Mouse (Mus musculus) heart, embryonic 11.5 days (tissue): ENCODE measurements around the gene Ezr. TPM values are rescaled to one million over a fixed set of nuclear protein-coding genes. Genes with fewer than 3 reads are reported as not detected.

ENCODE experiments used
- ATAC-seq: fragments of 200-750 bp; cut with Nextera tagmentation; replicated peaks from 2 replicates; pipeline ENCODE4 v1.8.0; 2017; ENCODE audit warnings: moderate library complexity; ENCODE audit not compliant: insufficient number of reproducible peaks, low FRiP score, low TSS enrichment
- H3K27ac ChIP-seq: fragments of 300-500 bp; sonication (generic); 2 replicates; pipeline ENCODE4 v1.5.1; 2014; ENCODE audit warnings: mild to moderate bottlenecking, low read depth, low read length
- H3K27me3 ChIP-seq: fragments of 300-500 bp; sonication (generic); 2 replicates; pipeline ENCODE4 v1.6.1; 2014; ENCODE audit warnings: mild to moderate bottlenecking, low read length, mixed read lengths; ENCODE audit not compliant: control insufficient read depth, insufficient read depth
- H3K36me3 ChIP-seq: fragments of 300-500 bp; sonication (generic); 2 replicates; pipeline ENCODE4 v1.6.1; 2014; ENCODE audit warnings: mild to moderate bottlenecking, low read length, moderate library complexity, mixed read lengths; ENCODE audit not compliant: control insufficient read depth, insufficient read depth
- H3K4me1 ChIP-seq: fragments of 300-500 bp; sonication (generic); 2 replicates; pipeline ENCODE4 v1.6.1; 2014; ENCODE audit warnings: low read length; ENCODE audit not compliant: control insufficient read depth, insufficient read depth
- H3K4me2 ChIP-seq: fragments of 300-500 bp; sonication (generic); 2 replicates; pipeline ENCODE4 v1.6.1; 2014; ENCODE audit warnings: mild to moderate bottlenecking, moderate library complexity
- H3K4me3 ChIP-seq: fragments of 300-500 bp; sonication (generic); 2 replicates; pipeline ENCODE4 v1.5.1; 2014; ENCODE audit warnings: low read depth, low read length
- H3K9ac ChIP-seq: fragments of 300-500 bp; sonication (generic); 2 replicates; pipeline ENCODE4 v1.6.1; 2014; ENCODE audit warnings: mild to moderate bottlenecking, low read depth, low read length, moderate library complexity
- H3K9me3 ChIP-seq: fragments of 300-500 bp; sonication (generic); replicated peaks from 2 replicates; pipeline ENCODE4 v1.6.1; 2016; ENCODE audit warnings: low read length; ENCODE audit not compliant: control insufficient read depth
- WGBS: fragments of 180-500 bp; shearing (Covaris S2); extraction: QIAGEN DNeasy Blood & Tissue Kit; methylation state at CpG from one replicate; pipeline ENCODE4 v1.1.7; 2014; ENCODE audit not compliant: insufficient replicate concordance; 5-methylcytosine and 5-hydroxymethylcytosine counted together
- polyA plus RNA-seq: library from polyadenylated mRNA; unstranded; fragments of >200 nt; fragmentation: Nextera tagmentation; extraction: Ambion mirVana; gene quantifications from 2 replicates; pipeline ENCODE4 v1.2.1, GENCODE M21; 2014

Gene Ezr
- polyA plus RNA-seq, 1 experiment from 2014 or later = 89.2 TPM

DNA sequence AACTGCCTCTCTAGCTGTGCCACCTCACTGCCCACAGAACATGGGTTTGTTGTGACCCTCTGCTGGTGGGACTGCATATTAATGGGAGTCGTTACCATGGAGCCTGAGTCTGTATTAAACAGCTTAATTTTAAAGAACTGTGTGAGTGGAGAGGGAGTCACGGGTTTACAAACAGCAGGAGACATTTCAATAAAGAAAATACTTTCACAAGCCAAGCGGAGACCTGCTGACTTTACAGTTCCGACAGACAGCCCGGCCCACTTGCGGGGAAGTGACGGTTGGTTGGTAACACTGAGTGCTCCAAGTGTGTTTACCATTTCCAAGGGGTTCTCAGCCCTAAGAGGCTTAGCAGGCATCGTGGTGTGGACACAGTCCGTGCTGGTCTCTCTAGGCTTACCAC is 36.6 kb downstream of the Ezr start:
- Histone ChIP-seq H3K27me3 (no peaks in the 10 kb centered on the region), H3K9me3 (no peaks in the 10 kb centered on the region), H3K36me3 (peaks cover 11% of the 10 kb centered on the region; the same call in 1 of the 2 replicates), H3K4me3 (no peak overlapping the region), H3K4me2 (no peak overlapping the region), H3K9ac (no peak overlapping the region), H3K4me1 (peaks cover 59% of the 10 kb centered on the region), H3K27ac (no peak overlapping the region)
- 79% methylated on average over 9 of the region's 9 CpGs for WGBS
- no peak for ATAC-seq

DNA sequence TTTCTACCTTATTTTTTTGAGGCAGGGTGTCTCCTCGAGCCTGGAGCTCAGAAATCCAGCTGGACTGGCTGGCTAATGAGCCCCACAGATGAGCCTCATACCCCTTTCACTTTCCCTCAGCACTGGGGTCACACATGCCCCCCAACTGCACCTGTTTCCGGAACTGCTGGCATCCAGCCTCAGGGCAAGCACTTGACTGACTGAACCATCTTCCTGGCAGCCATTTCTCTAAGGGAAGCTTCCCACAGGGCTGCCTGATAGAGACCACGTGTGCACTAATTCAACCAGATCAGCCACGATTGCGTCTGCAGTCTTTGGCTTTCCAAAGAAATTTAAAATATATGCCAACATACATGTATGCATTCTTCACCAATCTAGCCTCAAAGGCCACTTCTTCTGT is 37.1 kb downstream of the Ezr start:
- Histone ChIP-seq H3K4me2 (no peak overlapping the region), H3K9ac (no peak overlapping the region), H3K27ac (no peak overlapping the region), H3K36me3 (peaks cover 16% of the 10 kb centered on the region; the same call in 1 of the 2 replicates), H3K4me3 (no peak overlapping the region), H3K4me1 (peaks cover 59% of the 10 kb centered on the region), H3K9me3 (no peaks in the 10 kb centered on the region), H3K27me3 (no peaks in the 10 kb centered on the region)
- WGBS = 89% methylated on average over 5 of the region's 5 CpGs
- ATAC-seq = no peak

DNA sequence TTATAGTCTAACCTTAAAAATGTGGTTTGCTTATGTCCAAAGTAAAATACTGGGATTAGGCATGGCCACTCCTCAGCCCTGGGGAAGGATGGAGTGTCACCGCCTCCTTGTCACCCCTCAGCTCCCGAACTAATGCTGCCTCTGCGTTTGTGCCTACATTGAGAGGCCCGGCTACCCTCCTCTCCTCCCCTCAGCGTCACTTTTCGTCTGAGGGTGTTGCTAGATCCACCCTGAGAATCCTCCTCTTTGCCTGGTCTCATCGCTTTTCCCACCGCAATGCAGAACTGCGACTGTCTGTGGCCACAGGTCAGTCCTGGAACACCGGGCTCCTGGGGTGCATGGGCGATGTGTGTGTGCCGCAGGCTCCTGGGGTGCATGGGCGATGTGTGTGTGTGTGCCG is 37.7 kb downstream of the Ezr start:
- H3K4me2 ChIP-seq = no peak overlapping the region
- H3K9ac ChIP-seq = no peak overlapping the region
- no peak overlapping the region for H3K4me3 ChIP-seq
- ATAC-seq = no peak
- peaks cover 21% of the 10 kb centered on the region for H3K36me3 ChIP-seq
- H3K27ac ChIP-seq = no peak overlapping the region
- no peaks in the 10 kb centered on the region for H3K27me3 ChIP-seq
- peaks cover 59% of the 10 kb centered on the region for H3K4me1 ChIP-seq
- H3K9me3 ChIP-seq = no peaks in the 10 kb centered on the region
- WGBS = 85% methylated on average over 14 of the region's 14 CpGs

DNA sequence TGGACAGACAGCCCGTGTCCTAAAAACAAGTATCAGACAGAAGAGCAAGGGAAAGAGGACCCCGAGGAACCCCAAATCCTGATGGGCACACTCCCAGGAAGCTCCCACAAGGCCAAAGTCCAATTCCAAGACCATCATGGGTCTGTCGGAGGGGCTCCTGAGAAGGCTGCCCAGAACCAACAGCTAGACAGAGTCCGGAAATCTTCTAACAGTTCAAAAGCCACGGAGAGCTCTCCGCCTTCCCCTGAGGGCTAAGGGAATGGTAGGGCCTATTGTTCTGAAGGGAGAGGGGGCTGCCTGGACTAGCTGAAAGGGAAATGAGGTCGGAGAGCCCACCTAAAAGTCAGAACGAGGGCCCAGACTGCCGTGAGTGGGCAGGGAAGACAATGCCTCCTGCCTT is 38.2 kb downstream of the Ezr start:
- no peak for ATAC-seq
- Histone ChIP-seq H3K36me3 (peaks cover 24% of the 10 kb centered on the region), H3K4me1 (peaks cover 57% of the 10 kb centered on the region), H3K9me3 (no peaks in the 10 kb centered on the region), H3K27me3 (no peaks in the 10 kb centered on the region), H3K27ac (no peak overlapping the region), H3K4me2 (no peak overlapping the region), H3K9ac (no peak overlapping the region), H3K4me3 (no peak overlapping the region)
- 64% methylated on average over 9 of the region's 9 CpGs for WGBS

DNA sequence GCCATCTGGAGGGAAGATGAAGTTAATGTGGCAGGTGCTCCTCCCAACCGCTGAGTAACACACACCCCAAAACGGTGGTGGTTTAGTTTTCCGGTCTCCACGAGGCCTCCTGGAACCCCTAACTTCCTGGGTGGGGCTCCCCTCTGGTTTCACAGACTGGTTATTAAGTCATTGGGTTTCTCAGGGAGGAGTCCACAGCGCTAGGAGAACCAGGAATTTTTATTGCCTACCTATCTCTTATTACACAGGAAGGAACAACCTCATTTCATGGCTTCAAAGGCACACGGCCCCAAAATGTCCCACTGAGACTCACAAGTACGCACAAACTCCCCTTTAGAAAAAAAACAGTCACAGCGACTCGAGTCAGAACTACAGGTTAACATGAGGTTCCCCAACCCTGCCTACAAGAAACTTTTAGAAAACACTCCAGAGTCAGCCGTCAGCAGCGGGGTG is 38.8 kb downstream of the Ezr start:
- no peak for ATAC-seq
- Histone ChIP-seq H3K36me3 (peaks cover 29% of the 10 kb centered on the region), H3K27ac (peak overlapping the region; percentile 22; the same call in 1 of the 2 replicates), H3K9ac (no peak overlapping the region), H3K27me3 (no peaks in the 10 kb centered on the region), H3K9me3 (no peaks in the 10 kb centered on the region), H3K4me1 (peaks cover 52% of the 10 kb centered on the region), H3K4me3 (no peak overlapping the region), H3K4me2 (no peak overlapping the region)
- WGBS = 72% methylated on average over 11 of the region's 11 CpGs

DNA sequence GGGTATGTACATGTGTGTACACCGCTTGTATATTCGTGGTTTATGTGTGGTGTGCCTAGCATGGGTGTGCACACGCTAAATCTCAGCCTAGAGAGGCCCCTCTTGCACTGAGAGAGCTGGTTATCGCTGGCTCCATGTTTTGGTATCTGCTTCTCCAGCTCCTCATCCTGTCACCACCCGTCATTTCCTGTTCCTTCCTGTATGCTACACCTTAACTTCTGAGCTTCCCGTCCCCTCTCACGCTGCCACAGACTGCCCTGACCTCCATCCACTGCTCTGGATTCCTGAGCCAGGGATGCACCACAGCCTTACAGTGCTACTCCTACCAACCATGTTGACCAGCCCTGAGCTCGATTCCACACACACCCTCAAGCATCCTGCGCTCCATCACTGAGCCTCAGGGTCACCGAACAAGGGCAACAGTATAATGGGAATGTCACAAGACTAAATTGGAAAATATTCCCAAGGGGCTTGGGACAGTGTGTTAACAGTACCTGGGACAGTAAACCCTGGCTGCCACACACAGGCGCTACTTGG is 39.5 kb downstream of the Ezr start:
- no peak for ATAC-seq
- Histone ChIP-seq H3K27ac (peak overlapping the region; percentile 22; the same call in 1 of the 2 replicates), H3K9ac (no peak overlapping the region), H3K27me3 (no peaks in the 10 kb centered on the region), H3K4me2 (no peak overlapping the region), H3K4me3 (no peak overlapping the region), H3K9me3 (no peaks in the 10 kb centered on the region), H3K36me3 (peaks cover 30% of the 10 kb centered on the region), H3K4me1 (peaks cover 45% of the 10 kb centered on the region)
- WGBS = 67% methylated on average over 11 of the region's 11 CpGs

DNA sequence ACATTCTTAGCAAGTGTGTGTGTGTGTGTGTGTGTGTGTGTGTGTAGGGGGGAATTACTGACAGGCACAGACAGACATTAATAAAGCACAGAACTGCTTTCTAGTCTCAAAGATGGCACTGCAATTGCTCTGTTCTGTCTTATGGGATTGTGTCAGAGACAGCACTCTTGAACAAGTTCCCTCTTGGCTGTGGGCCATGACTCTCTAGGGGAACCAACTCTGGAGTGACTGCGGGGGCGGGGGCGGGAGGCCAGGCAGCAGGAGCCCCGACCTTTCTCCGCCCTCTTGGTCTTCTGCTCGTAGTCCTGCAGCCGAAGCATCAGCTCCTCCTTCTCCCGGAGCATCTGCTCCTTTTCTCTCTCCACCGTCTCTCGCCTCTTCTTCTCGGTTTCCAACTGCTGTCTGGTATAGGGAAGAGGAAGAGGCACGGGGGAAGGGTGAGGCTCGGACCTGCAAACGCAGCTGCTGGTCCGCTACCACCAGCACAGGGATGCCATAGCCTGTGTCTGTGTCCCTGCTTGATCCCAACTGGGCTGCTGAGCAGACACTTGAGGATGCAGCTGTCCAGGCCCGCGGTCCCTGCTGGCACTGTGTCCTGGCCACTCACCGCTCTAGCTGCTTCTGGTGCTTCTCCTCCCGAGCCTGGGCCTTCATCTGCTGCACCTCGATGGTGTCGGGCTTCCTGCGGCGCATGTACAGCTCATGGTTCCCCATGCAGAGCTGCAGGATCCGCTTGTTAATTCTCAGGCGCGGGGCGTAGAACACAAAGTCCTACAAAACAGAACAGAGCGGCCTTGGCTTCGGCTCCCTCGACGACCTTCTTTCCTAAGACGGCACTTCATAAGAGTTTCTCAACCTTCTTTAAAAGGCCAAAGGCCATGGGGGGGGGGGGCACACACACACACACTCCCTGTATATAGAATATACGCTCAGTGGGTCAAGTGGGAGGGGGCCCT is 40.2 kb downstream of the Ezr start:
- no peak overlapping the region for H3K4me3 ChIP-seq
- peaks cover 30% of the 10 kb centered on the region for H3K36me3 ChIP-seq
- H3K4me1 ChIP-seq = peaks cover 39% of the 10 kb centered on the region
- H3K4me2 ChIP-seq = no peak overlapping the region; the same call in 1 of the 2 replicates
- H3K9me3 ChIP-seq = no peaks in the 10 kb centered on the region
- 0 out of 2 replicates have a peak overlapping the region, but pooled peaks have one; percentile 39 for H3K9ac ChIP-seq
- no peak for ATAC-seq
- H3K27me3 ChIP-seq = no peaks in the 10 kb centered on the region
- 54% methylated on average over 33 of the region's 33 CpGs for WGBS
- H3K27ac ChIP-seq = peak overlapping the region; percentile 62; the same call in 1 of the 2 replicates

DNA sequence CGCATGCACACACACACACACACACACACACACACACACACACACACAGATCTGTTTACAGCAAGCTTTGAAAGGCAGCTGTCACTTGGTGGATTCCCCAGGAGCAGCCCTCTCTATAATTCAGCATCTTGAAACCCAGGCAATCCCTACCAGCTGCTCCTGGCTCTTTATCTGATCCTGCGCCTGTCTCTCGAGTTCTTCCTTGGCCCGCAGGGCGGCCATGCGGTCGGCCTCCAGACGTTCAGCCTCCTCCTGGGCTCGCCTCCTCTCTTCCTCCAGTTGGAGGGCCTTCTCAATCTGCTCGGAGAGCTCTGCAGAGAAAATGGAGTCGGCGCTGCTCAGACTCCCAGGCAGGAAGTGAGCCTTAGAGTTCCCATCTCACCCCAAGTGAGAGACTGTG is 41.3 kb downstream of the Ezr start:
- H3K36me3 ChIP-seq = peaks cover 26% of the 10 kb centered on the region
- WGBS = 78% methylated on average over 12 of the region's 12 CpGs
- H3K4me3 ChIP-seq = no peak overlapping the region
- H3K4me2 ChIP-seq = no peak overlapping the region
- ATAC-seq = no peak
- no peak overlapping the region for H3K9ac ChIP-seq
- peaks cover 30% of the 10 kb centered on the region for H3K4me1 ChIP-seq
- no peaks in the 10 kb centered on the region for H3K9me3 ChIP-seq
- no peaks in the 10 kb centered on the region for H3K27me3 ChIP-seq
- no peak overlapping the region for H3K27ac ChIP-seq
